Mouse (Mus musculus) cerebellum, postnatal 10 days (tissue): ENCODE measurements around the gene Nprl3.
"Not testable (repeated sequence)": the region's sequence is repeated elsewhere in the genome, so short reads cannot be mapped to it uniquely, and the experiment has no call there.

Experiments used
- DNase-seq, 2 experiments: peaks; one replicate each; pipeline ENCODE4 v3.0.0; 2021; ENCODE audit warnings: mixed read lengths in 2 of 2

The Nprl3 gene

DNA sequence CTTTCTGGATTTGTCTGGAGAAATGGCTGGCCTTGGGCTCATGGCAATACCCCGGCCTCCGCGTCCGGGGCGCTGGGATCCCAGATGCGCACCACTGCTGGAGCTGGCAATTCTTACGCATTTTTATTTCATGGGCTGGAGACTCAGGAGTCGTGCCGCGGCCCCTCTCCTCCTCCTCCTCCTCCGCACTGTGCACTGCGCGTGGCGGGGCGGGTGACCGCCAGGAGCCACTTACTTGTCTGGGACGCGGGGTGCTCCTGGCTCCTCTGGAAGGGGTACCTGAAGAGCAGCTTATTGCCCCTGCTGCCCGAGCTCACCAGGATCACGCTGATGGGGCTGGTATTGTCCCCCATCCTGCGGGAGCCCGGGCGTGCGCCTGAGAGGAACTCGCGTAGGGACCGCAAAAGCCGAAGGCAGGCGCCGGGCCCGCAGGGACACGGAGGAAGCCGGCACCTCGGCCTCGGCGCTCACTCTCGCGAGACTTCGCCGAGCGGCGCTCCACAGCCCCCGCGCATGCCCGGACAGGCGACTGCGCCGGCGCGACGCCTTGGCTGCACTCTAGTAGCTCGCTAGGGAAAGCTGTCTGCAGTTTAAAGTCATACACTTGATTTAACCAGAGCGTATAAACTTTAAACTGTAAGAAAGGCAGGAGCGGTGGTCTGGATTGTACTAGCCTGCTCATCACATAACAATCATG, at the start of gene Nprl3:
Gene Nprl3 (minus strand): TSS at position 520 of the 697 bp plus-strand sequence.
- peak; percentile 97 to 98 for DNase-seq

DNA sequence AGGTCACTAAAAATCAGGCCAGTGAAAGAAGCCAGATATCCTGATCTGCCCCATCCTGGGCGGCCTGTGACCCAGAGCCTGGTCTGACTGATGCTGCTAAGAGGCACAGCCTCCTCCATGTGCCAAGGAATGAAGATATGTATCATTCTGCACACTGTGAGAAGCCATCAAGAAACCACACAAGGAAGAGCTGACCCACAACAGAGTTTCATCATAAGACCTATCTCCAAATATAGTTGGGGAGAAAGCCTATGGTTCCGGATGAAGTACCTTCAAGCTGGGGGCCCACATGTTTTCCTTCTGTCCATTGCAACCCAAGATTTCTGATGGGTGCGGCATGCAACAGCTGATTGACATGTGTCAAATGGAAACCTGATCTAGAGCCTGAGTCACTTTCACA, 48.5 kb upstream of the Nprl3 start:
- no peak for DNase-seq

DNA sequence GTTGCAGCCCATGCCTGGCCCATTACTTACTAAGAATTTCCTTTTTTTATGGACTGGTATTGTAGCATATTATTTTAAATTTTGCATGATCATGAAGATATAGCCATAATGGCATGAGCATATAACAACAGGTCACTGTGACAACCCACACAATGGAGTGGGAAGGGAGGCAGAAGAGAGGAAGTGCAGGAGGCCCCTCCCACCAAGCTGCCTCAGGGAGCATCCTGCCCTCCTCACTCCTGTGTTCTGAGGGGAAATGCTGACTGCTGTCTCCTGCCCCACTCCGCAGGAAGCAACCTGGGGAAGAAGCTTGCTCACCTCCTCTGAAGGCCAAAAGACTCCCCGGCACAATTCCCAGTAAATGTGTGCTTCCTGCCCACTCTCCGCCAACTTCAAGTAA, 42.4 kb upstream of the Nprl3 start:
- DNase-seq = no peak

DNA sequence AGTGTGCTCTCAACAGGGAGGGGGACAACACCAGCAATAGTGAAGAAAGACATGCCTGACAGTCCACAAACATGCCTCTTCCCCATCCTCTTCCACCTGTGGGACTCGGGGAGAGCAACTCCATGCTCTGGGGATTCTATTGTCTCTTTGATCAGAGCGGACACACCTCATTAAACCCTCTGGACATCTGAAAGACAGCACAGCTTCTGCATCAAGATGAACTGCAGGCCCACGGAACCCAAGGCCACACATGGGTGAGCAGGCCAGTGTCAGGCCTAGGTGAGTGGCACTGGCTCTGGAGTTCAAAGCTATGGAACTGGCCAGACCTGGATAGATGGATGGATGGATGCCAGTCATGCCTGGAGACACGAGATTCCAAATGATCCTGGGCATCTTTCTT, 41.9 kb upstream of the Nprl3 start:
- DNase-seq = no peak

DNA sequence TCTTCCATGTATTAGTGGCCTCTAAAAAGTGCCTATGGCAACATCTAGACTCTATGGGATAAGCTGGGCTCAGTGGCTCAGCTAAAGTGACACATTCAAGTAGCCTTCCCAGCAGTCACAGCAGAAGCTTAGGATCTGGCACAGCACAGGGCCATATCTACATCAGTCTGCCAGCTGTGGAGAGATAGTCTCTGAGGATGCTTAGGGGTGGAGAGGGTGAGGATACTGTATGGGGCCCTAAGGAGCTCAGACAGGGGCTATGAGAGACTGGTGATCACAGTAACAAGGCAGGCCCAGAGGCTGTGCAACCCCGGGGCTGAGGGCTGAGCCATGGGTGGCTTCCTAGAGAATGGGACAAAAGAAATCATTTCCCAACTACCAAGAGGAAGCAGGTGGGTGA, 39.5 kb upstream of the Nprl3 start:
- DNase-seq = no peak

DNA sequence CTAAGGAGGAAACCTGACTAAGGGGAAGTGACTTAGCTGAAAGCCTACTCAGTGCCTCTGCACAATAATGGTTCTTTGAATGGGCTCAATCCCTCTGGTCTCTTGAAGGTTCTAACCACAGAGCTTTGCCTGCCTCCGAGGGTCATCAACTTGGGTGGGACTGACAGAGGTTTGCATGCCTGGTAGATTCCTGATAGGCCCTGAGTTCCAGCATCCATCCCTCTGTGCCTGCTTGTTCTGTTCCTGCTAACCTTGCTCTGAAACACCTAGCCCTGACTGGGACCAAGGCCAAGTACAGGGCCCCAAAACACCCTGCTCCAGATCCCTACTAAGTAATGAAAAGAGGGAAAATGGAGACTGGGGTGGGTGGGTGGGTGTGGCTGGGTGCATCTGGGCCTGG, 35.9 kb upstream of the Nprl3 start:
- no peak for DNase-seq

DNA sequence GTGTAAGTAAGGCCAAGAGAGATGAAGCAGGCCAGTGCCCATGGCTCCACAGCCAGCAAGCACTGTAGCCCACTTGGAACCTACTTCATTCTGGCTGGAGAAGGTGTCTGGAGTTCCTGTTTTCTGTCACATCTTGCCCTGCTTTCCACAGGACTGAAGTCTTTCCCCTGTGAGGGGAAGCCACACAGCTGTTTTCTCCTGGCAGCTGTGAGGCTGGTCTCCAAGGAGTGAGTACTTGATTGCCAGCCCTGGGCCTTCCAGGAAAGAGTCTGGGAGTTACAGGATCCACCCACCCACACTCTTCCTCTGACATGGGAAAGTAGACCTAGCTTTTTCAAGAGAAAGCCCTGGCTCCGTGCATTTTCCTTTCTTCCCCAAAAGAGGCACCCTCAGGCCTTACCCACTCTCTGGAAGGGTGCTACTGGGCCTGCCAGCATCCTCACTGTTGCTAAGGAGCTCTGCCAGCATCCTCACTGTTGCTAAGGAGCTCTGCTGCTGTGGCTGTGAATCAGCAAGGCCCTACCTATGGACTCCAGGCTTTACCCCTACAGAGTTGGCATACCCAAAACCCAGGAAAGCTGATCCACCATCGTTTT, 35.4 kb upstream of the Nprl3 start:
- peak in 1 of 2 experiments; percentile 26 for DNase-seq

DNA sequence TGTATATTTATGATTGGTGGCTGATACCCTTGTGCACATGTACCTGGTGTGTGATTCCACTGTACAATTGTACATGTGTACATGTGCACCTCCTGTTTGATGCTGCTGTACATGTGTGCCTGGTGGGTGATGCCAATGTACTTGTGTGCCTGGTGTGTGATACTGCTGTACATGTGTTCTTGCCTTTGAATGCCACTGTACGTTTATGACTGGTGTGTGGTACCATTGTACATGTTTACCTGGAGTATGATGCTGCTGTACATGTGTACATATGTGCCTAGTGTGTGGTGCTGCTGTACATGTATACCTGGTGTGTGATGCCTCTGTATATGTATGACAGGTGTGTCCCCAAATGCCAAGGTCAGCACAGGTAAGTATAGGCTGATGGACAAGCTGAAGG, 34.0 kb upstream of the Nprl3 start:
- no peak for DNase-seq

DNA sequence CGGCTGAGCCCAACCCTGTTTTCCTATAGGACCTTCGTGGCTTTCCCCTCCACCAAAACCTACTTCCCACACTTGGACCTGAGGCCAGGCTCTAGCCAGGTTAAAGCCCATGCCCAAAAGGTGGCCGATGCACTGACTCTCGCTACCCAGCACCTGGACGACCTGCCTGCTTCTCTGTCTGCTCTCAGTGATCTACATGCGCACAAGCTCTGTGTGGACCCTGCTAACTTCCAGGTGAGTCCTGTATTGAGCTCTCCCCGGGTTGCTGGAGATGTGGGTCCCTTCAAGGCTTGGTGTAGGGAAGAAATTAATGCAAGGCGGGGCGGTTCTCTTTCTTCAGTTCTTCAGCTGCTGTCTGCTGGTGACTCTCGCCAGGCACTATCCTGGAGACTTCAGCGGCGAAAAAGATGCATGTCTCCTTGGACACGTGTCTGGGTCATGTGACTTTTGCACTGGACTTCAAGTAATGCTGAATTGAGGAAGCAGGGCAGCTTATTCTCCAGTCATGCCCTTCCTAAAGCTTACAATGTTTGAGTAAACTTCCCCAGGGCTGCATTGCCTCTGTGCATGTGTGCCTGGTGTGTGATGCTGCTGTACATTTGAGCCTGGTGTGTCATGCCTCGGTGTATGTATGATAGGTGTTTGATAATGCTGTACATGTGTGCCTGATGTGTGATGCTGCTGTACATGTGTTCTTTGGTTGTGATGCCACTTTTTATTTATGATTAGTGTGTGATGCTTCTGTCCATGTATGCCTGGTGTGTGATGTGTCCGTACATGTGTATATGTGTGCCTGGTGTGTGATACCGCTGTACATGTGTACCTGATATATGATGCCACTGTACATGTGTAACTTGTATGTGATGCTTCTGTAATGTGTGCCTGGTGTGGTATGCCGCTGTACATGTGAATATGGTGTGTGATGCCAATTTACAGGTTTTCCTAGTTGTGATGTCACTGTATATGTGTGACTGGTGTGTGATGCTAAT, 33.1 kb upstream of the Nprl3 start:
- DNase-seq = peak in 1 of 2 experiments; percentile 16

DNA sequence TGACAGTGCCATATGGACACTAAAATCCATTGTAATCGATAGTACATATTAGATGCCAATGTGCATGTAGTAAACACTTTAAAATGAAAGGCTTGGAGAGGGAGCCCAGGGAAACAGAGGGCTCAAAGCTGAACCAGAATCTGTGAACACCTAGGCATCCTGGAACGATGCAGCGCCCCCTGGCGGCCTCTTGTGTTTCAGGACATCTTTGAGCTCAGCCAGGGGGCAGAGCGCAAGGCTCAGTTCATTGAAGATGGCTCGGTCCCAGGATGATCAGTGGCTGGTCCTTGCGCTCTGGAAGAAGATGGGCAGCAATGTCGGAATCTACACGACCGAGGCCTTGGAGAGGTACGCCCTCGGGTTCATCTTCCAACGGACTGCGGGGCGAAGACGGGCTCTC, 32.4 kb upstream of the Nprl3 start, which contains the start of gene Hbq1a:
Gene Hbq1a (plus strand): TSS at position 205 of the 400 bp plus-strand sequence.
- peak; percentile 82 to 85 for DNase-seq

DNA sequence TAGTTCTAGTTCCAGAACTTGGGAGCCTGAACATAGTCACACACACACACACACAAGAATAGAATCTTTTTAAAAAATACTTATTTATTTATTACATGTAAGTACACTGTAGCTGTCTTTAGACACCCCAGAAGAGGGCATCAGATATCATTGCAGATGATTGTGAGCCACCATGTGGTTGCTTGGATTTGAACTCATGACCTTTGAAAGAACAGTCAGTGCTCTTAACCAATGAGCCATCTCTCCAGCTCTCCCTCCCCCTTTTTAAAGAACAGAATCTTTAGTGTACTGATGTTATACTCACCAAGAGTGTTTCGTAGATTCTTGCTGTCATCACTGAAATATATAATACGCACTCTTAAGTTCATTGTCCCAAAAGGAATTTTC, 31.0 kb upstream of the Nprl3 start:
- no peak for DNase-seq

DNA sequence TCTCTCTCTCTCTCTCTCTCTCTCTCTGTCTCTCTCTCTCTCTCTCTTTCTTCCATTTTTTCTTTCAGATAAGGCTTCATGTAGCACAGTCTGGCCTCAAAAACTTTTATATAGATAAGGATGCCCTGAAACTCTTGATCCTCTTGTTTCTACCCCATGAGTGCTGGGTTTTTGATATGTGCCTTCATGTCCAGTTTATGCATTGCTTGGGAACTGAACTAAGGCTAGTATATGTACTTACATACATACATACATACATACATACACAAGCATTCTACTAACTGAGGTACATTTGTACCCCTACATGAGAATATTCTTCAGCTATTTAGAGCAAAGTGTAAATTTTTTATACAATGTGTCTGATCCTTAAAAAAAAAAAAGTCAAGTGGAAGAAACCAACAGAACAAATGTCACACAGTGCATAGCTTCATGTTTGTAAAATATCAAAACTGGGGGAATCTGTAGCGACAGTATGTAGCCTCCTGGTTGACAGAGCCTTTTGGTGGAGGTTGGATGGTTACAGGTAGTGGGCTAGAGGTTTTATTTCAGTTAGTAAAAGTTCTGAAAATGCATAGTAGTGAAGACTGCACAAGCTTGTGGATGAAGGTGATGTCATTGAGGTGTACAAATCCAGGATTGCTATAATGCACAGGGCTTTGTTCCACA, 30.5 kb upstream of the Nprl3 start:
- DNase-seq = no peak

DNA sequence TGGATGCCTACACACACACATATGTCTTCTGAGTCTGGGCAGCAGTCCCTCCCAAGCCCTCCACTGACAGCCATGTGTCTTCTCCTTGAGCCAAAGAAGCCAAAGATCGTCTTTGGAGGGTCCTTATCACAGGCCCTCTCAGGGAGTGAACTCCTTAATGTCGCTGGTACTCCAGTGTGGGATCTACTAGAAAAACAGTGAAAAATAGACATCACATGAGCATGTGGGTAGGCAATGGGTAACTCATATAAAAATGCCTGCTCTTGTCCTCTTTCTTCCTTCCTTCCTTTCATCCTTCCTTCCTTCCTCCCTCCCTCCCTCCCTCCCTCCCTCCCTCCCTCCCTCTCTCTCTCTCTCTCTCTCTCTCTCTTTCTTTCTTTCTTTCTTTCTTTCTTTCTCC, 29.9 kb upstream of the Nprl3 start:
- DNase-seq = not testable (repeated sequence)

DNA sequence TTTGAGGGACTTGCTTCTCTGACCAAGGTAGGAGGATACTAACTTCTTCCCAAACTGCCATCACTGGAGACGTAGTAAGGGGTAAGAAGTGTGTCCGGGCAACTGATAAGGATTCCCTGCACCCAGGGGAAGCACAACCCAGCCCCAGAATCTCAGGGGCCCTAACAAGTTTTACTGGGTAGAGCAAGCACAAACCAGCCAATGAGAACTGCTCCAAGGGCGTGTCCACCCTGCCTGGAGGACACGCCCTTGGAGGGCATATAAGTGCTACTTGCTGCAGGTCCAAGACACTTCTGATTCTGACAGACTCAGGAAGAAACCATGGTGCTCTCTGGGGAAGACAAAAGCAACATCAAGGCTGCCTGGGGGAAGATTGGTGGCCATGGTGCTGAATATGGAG, 28.7 kb upstream of the Nprl3 start, which contains the start of gene Hba-a2:
Gene Hba-a2 (plus strand): TSS at position 287 of the 400 bp plus-strand sequence.
- DNase-seq = not testable (repeated sequence)

DNA sequence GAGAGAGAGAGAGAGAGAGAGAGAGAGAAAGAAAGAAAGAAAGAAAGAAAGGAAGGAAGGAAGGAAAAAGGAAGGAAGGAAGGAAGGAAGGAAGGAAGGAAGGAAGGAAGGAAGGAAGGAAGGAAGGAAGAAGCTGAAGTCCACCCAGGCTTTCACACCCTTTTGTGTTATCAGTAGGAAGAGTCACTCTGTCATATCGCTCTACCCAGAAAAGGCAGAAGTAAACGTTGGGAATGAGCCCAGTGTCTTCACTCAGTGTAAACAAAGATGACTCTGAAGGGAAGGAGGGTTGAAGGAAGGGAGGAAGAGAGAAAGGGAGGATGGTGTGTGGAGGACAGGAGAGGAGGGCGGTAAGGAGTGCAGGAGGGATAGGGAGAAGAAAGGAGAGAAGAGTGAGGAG, 26.0 kb upstream of the Nprl3 start:
- DNase-seq = not testable (repeated sequence)

DNA sequence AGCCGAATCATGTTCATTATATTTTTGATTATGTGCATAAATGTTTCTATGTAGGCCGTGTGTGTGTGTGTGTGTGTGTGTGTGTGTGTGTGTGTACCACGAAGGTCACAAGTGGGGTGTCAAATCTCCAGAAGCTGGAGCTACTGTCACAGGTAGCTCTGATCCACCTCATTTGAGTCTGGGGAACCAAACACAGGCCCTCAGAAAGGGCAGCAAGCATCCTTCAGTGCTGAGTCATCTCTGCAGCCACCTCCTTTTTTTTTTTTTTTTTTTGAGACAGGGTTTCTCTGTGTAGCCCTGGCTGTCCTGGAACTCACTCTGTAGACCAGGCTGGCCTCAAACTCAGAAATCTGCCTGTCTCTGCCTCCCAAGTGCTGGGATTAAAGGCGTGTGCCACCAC, 25.3 kb upstream of the Nprl3 start:
- not testable (repeated sequence) for DNase-seq

DNA sequence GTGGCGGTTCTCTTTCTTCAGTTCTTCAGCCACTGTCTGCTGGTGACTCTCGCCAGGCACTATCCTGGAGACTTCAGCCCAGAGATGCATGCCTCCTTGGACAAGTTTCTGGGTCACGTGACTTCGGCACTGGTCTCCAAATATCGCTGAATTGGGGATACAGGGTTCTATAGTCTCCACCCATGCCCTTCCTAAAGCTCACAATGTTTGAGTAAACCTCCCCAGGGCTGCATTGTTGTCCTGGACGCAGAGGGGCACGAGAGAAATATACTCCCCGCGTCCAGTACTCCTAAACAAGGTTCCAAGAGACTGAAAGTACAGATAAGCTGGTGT, 20.0 kb upstream of the Nprl3 start:
- DNase-seq = no peak

DNA sequence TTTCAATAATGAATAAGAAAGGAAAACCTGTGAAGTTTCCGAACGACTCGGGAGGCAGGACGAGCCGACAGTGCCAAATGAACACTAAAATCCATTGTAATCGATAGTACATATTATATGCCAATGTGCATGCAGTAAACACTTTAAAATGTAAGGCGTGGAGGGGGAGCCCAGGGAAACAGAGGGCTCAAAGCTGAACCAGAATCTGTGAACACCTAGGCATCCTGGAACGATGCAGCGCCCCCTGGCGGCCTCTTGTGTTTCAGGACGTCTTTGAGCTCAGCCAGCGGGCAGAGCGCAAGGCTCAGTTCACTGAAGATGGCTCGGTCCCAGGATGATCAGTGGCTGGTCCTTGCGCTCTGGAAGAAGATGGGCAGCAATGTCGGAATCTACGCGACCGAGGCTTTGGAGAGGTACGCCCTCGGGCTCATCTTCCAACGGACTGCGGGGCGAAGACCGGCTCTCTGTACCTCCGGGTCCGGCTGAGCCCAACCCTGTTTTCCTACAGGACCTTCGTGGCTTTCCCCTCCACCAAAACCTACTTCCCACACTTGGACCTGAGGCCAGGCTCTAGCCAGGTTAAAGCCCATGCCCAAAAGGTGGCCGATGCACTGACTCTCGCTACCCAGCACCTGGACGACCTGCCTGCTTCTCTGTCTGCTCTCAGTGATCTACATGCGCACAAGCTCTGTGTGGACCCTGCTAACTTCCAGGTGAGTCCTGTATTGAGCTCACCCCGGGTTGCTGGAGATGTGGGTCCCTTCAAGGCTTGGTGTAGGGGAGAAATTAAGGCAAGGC, 19.4 kb upstream of the Nprl3 start, which contains the start of gene Hbq1b:
Gene Hbq1b (plus strand): TSS at position 271 of the 798 bp plus-strand sequence.
- peak; percentile 91 to 92 for DNase-seq

DNA sequence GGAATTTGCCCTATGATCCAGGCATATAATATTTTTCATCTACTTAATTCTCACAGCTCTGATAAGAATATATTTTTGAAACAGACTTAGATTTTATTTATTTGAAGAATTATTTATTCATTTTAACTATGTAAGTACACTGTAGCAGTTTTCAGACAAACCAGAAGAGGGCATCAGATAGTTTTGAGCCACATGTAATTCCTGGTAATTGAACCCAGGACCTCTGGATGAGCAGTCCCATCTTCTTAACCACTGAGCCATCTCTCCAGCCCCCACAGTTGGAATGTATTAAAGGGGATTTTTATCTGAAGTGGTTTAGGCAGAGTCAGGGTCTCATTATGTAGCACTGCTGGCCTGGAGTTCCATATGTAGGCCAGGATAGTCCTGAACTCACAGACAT, 18.4 kb upstream of the Nprl3 start:
- DNase-seq = not testable (repeated sequence)

DNA sequence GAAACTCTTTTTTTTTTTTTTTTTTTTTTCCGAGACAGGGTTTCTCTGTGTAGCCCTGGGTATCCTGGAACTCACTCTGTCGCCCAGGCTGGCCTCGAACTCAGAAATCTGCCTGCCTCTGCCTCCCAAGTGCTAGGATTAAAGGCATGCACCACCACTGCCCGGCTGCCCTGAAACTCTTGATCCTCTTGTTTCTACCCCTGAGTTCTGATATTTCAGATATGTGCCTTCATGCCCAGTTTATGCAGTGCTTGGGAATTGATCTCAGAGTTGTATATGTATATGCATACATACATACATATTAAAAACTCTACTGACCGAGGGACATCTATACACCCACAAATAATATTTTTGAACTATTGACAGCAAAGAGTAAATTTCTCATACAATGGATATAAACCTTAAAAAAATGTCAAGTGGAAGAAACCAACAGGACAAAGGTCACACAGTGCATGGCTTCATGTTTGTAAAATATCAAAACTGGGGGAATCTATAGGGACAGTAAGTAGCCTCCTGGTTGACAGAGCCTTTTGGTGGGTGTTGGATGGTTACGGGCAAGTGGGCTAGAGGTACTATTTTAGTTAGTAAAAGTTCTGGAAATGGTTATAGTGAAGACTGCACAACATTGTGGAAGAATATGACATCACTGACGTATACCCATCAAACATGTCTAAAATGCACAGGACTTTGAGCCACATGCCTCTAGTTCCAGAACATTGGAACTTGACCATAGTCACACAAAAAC, 17.7 kb upstream of the Nprl3 start:
- DNase-seq = no peak

DNA sequence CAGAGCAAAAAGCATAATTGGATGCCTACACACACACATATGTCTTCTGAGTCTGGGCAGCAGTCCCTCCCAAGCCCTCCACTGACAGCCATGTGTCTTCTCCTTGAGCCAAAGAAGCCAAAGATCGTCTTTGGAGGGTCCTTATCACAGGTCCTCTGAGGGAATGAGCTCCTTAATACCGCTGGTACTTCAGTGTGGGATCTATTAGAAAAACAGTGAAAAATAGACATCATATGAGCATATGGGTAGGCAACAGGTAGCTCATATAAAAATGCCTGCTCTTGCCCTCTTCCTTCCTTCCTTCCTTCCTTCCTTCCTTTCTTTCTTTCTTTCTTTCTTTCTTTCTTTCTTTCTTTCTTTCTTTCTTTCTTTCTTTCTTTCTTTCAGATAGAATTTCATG, 17.1 kb upstream of the Nprl3 start:
- DNase-seq = not testable (repeated sequence)
